Mouse (Mus musculus): ENCODE results near the gene Eif3i.
A peak's percentile ranks its signal among the peaks of the same experiment; 100 is the strongest.

Eif3i gene

DNA sequence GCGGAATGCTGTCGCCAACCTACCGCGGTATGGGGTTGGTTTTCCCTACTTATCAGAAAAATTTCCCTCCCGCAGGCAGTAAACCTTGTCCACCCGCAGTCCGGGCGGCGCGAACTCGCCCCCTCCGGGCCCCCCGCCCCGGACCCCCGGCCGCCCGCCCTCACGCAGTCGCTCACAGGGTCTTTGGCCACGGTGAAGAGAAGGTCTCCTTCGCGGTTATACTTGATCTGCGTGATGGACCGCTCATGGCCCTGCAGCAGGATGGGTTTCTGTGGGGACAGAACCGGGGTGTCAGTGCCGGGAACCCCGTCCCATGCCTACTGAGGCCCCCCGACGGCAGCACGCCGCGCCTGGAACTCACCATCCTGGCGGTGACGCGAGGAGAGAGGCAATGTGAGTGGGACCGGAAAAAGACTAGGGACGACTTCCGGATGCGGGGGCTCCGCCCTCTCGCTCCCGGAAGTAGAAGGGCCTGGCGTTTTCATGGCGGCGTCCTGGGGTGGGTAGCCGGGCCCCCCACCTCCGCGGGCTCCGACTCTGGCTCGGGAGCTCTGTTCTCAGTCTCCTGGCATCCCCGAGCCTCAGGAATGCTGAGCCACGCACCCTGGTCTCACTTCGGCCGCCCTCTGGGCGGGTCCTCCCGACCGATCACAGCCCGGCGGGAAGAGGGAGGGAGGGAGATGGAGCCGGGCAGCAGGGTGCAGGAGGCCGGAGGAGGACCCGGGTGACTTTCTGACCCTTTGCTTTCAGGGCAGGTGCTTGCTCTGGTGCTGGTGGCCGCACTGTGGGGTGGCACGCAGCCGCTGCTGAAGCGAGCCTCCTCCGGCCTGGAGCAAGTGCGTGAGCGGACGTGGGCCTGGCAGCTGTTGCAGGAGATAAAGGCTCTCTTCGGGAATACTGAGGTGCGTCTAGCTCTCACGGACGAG is at the start of gene Eif3i, which contains the start of gene Tmem234:
TSS of gene Eif3i (minus strand) at position 416 of the 926 bp plus-strand sequence.
TSS of gene Tmem234 (plus strand) at position 436 of the 926 bp plus-strand sequence.
- peak; percentile 74 to 82 for DNase-seq

DNA sequence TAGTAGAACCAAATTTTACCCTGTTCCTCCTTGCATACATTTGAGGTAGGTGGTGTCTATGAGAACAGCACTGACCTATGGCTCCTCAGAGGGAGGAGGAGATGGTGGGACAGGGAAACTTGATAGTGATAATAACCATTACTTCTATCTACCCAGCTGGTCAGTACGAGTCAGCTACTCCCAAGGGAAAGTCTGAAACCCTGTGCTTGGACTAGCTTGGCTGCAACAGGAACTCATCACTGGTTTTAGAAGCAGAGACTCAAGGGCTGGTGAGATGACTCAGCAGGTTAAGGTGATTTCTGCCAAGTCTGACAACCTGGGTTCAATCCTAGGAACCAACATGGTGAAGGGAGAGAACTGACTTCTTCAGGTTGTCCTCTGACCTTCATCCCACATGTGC is 48.2 kb upstream of the Eif3i start:
- no peak for DNase-seq

DNA sequence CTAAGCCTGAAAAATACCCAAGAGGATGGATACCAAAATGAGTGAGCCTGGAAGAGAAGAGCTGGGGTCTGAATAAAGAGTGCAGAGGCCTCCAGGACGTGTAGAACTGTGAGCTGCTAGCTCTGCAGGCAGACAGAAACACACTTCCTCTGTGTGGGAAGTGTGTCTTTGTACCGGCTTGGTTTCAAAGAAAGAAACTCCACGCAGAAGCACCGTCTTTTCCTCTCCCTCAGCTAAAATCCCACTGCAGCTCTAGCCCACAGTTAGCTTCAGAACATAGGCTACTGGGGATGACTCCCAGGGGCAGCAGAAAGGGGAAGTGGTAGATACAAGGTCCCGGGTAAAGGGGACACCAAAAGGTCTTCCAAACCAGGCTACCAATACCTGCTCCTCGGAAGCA is 44.8 kb upstream of the Eif3i start:
- DNase-seq, result no peak

DNA sequence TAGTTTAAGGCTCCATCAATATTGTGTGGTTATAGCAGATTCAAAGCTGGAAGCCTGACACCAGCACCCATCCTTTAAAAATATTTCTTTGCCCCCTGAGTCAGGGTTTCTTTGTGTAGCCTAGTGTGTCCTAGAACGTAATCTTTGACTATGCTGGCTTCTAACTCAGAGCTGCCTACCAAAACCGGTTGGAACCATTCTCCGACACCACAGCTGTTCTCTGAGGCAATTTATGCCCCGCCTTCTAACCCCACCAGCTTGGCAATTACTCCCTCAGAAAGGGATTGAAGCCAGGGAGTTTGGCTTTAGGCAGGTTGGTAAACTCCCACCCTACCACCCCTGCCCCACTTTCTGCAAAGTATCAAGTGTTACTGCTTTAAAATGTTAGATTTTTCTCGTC is 41.3 kb upstream of the Eif3i start:
- DNase-seq, result no peak

DNA sequence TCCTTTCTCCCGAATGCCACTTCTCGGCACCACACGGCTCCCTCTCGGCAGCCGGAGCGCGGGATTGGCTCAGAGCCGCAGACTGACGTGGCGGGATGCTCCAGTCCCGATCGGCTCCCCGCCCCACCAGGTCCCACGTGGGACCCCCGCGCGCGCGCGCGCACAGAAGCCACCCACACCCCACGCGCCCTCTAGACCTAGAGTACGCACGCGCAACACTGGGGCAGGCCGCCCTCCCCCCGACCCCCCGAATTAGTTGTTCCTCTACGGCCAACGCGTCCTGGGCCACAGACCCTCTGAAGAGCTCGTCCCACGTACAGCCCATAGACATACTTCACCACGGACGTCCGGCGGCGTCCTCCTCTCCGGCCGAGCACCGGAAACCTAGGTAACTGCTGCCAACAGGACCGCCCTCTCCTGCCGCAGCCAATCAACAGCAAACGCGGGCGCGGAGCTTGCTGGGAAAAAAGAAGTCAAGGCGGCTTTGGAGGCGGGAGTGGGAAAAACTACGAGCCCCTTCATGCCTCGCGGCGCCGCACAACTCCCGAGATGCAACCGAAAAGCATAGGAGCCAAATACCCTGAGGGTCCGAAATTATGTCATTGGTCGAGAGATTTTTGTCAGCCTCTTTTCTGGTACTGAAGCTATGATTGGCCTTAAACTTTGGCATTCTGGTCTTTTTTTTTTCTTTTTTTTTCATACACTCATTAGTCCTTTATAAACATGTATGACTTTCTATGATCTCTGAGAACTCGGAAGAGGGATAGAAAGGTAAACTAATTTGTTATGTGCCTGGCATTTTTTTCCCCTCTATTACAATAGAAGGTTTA is 40.4 kb upstream of the Eif3i start, which contains the start of gene Txlna:
TSS of gene Txlna (minus strand) at position 428 of the 830 bp plus-strand sequence.
- peak; percentile 94 to 96 for DNase-seq

DNA sequence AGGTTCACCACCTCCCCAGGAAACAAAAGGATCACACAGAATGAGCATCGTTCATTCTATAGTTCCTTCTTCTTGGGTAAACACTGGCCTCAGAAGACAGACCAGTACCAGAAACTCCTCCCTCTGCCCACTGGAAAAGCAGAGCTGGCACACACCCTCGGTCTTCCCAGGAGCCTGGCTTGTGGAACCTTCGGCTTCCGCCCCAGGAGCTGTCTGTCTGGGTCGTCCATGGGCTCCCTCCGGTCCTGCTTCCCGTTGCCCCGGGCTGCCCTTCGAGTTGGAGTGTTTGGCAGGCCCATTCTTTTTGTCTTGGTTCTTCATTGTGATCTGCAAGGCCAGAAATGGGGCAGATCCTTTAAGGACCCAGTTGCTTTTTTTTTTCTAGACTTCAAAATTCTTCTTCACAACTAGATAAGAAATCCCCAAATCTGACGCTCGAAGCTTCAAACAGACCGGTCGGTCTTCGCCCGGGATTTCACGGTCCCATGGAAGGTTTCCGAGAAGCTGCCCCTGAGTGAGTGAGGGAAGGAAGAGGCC is 39.7 kb upstream of the Eif3i start:
- DNase-seq, result peak in 1 of 2 experiments; percentile 39

DNA sequence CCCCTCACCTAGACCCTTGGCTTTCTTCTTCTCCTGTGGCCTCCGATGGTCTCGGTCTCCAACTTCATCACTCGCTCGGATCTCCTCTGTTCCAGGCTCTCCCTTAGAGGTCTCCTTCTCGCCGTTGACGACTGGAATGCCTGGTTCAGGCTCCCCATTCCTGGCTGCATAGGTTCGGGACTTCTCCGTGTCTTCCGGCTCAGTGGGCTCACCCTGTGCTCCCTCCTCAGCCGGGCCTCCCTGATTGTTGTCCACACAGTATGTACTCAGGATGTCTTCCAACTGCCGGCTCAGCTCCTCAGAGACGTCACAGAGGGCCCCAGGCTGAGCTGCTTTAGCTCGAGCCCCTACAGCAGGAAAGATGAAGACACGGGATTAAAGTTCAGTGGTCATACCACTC is 38.8 kb upstream of the Eif3i start:
- no peak for DNase-seq

DNA sequence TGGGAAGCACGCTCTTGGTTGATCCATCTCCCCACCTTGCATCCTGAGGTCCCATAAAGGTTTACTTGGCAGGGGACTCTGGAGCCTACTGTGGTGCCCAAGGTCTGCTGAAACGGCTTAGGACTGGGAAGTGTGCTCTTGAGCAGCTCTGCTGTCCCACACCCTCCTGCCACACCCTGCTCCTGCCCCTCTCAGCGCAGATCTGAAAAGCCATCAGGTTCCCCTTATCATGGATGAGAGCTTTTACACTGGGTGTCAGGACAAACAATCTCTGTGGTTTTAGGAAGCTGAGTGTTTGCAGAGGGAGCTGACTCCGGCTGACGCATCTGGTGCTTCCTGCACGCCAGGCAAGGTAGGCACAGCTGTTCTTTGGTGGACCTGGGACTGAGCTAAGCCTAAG is 33.4 kb upstream of the Eif3i start:
- DNase-seq, result no peak

DNA sequence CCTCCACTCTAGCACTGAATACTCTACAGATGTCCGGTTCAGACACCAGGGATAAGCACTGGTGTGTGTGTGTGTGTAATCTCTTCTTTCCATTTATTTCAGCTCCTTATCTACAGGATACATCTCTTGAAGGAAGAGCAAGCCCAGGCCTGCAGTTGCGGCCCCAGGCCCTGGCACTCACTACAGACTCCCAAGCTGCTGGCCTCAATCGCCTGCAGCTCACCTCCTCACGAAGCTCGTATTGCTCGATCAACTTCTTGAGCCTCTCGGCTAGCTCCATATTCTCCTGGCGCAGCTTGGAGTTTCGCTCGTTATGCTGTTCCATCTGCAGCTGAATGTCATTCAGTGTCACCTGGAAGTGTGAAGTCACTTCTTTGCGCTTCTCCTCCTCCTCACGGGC is 31.4 kb upstream of the Eif3i start:
- DNase-seq, result no peak

DNA sequence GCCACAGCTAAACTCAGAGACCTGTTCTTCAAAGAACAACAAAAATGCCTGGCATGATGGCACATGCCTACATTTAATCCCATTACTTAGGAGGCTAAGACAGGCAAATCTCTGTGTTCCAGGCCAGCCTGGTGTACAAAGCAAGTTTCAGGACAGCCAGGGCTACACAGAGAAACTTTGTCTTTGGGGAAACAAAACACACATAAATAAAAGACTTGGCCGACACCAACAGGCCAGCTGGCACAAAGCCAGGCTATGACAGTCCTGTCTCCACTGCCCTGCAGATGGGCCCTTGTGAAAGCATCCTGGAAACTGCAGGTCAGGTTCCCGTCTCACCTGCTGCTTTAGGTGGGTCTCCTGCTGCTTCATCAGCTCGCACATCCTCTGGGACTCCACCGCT is 30.5 kb upstream of the Eif3i start:
- DNase-seq, result no peak

DNA sequence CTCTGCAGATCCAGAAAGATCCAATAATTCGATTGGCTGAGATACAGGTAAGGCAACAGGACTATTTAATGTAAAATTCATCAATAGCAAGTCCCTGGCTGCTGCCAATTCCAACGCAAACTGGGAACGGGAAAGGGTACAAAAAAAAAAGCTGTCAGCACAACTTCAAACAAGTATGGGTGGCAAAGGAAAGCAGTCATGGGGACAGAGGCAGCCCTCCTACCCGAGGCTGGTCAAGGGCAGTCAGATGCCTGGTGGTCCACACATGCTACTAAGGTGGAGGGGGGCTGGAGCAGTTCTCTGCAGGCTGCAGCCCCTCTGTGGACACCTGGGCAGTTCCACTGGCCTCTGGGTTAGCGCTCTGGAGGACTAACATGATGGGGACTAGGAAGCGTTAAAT is 25.6 kb upstream of the Eif3i start:
- DNase-seq, result no peak

DNA sequence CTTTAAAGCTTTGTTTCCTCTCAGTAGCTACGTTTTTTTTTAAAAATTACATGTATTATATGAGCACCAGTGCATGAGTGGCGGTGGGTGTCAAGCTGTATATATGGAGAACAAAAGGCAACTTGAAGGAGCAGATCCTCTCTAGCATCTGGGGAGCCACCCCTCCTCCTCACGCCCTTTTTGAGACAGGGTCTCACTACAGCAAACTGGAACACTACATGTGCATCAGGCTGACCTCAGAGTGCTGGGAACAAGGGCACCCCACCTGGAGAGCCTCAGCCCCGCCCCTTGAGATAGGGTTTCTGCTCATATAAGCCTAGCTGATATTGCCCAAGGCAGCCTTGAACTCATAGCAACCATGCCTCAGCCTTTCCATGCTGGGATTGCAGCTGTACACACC is 25.0 kb upstream of the Eif3i start:
- no peak for DNase-seq

DNA sequence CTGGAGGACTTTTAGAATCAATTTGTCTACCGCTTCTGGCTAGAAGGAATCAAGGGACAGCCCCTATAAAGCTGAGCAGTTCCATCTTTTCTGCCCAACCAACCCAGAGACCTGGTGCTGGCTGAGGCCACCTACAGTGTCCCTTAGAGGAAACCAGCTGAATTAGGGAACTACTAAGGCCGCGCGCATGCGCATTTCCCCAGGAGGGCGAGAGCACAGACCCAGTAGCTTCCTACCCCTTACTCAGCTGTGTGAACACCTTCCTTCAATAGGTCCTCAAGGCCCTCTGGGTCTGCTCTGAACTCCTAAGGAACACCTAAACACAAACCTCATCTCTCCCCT is 24.6 kb upstream of the Eif3i start:
- DNase-seq, result peak; percentile 54 to 69

DNA sequence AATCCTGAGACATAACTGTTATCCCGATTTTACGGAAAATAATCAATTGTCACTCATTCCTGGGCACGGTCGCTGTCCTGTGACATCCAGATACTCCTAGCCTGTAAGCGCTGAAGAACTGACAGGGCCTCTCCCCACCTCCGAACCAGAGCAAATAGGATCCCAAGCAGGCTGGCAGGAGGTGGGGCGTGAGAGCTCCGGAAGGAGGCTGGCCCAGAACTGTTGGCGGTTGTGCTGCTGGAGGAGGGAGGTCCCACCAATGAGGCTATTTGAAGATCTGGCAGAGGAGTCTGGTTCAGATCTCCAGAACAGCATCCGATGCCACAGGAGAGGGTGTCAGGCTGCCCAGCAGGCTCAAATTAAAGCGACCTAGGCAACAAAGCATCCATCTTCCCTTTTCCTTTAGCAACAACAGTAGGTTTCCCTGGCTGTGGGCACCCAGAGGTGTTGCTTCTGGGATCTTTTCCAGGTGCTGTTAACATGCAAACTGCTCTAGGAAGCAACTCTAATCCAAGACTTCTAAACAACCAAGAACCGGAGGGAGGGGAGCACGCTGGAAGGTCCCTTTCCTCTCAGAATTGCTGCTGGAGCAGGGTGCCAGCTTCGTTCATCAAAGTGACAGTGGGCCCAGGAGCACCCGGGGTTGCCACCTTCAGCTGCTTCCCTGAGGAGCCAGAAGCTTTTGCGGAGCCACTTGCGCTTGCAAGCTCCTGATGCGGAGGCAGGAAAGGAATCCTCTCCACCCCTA is 24.0 kb upstream of the Eif3i start:
- peak; percentile 80 to 86 for DNase-seq

DNA sequence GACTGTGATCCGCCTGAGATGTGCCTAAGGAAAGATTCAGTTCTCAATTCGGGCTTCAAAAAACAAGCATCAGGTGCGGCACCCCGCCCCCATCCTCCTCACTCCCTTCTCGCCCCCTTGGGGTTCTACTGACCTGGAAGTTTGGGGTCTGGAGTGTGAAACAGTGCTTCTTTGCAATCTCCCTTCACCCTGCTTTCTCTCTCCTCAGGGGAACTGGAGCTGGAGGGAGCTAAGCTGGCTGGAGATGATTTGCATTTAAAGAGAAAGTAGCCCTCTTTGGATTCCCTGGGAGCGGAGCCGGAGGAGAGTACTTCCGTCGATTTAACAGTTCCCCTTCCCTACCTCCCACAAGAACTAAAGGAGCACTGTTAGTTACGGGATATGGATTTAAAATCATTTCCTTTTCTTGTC is 23.2 kb upstream of the Eif3i start, which contains the start of gene Ccdc28b:
TSS of gene Ccdc28b (minus strand) at position 267 of the 411 bp plus-strand sequence.
- peak in 1 of 2 experiments; percentile 34 for DNase-seq

DNA sequence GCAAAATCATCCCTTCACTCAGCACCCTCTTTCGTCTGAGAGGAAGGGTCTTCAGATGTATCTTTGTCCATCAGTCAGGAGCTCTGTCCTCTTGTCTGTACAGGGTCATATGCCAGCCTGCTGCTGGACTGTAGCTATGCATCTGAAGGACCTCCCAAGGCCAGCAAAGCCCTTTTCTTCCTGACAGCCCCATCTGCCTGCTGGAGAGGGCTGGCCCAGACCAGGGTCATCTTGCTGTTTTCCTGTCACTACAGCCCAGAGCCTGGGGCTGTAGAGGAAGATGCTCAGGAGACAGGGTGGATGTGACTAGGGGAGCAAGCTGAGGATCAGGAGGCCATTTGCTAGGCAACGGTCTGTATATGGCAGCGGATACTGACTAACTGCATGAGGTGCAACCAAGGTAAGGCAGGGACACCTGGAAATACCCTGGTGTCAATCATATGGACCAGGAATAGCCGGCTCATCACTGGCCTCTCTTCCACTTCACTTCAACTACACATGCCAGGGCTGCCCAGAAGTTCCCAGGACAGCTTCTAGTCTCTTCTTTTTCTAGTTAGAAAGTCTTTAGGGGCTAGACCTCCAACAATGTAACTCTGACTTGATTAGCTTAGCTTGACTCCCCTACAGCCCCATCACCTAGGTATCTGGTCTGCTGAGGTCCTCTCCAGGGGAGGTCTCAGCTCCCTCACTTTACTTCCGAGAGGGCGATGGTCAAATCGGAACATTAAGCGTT is 22.5 kb upstream of the Eif3i start:
- no peak for DNase-seq

DNA sequence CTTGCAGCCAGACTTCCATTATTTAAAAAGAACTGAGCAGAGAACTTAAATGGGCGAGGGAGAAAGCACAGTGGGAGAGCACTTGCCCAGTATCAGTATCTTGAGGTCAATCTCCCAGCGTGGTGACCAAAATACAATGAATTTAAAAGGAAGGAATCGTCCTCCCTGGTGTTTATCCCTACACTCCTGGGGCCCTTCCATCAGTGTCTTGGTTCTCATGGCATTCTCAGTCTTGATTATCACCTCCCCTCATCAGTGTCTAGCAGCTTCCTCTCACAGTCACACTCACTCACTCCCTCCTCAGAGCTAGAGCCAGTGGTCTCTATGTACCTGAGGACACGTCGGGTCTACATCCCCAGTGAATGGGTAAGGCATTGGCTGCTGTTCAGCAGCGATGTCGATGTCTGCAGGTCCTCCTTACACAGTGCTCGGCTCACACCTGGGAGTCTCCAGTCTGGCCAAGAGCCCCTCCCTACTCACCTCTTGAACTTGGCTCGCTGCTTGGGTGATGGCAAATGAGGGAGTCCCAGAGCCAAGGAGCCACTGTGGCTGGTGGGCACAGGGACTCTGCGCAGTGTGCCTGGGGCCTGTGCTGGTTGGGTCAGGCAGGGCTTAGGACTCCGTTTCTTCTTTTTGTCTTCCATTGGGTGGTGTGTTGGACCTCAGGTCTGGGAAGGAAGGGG is 21.8 kb upstream of the Eif3i start:
- DNase-seq, result no peak

DNA sequence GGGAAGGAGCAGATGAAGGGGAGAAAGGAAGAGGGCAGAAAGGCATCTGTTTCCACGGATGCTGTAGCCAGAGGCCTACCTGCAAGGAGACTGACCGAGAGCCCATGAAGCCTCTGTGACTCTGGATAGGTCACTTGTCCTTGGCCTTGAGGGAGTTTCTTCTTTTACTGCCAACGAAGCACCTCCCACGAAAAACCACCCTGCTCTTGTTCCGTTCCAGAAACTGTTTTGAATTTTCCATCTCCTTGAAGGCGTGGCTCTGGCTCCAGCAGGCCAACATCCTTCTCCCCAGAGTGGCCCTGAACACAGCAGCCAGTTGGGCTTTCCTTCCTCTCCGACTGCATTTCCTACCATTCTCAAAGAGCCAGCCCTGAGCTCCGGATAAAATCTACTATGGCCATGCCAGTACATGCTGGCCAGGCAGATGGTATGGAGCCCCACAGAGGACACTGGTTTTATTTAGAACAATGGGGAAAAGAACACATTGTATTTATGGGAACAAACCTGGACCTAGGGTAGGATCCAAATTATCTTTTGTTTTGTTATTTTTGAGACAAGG is 20.9 kb upstream of the Eif3i start:
- DNase-seq, result no peak

DNA sequence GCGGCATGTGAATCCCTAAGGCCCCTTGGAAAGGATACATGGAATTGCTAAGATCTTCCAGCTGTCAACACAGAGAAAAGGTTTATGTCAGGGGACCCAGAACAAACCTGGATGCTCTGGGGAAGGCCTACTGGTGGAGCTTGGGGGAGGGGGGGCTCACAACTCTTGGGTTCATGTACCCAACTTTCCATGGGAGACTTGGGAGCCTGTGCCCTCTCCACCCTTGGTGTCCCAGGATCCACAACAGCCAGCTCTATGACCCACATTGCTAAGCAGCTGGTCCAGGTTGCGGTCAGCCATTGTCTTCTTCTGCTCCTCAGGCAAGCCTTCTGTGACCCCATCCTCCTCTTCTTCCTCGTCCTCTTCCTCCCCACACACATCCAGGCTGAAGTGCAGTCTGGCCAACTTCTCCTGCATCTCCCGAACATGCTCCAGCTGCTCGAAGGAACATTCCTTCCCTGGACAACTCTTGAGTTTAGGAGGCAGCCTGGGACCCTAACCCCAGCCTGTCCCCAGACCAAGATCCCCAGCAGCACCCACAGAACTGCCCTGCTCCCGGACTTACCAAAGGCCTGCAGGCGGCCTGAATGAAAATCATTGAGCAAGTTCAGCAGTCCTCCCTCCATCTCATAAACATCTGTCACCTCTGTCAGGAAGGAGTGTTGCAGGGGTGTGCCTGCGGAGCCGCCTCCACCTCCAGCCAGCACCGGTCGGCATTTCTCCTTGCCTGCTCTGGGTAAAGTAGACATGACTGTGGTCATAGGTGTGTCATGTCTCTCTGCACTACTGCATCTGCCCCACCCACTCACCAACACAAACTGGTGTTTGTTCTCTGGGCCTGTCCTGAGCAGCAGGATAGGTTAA is 20.2 kb upstream of the Eif3i start:
- no peak for DNase-seq
